Mouse (Mus musculus): ENCODE measurements around the gene Ass1. TPM values are rescaled to one million over a fixed set of nuclear protein-coding genes. Genes with fewer than 3 reads are reported as not detected.

Ass1 gene
- total RNA-seq, 1 experiment: 154 TPM

DNA sequence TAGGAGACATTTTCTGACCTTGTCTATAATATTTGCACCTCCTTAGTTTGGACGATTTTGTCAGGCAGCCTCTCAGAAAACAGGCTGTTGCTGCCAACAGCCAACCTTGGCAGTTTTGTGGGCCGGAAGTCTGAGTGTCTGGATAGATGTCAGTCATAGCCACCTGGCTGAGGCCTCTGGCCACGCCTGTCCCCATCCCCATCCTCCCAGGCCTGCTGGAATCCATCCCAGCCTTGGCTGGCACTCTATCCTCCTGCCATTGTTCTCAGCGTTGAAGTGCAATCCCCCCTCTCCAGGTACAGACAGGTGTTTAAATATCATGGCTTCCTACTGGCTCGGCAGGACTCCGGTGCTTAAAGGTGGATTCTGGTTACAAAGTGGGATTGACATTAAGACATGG is 41.3 kb downstream of the Ass1 start:
- TF ChIP-seq MAFK (IDR thresholded peaks at IDR 0.05; ENCODE audit: insufficient read depth, low read depth, low read length) (no peak), CHD2 (IDR thresholded peaks at IDR 0.05; ENCODE audit: low read depth, low read length) (no peak), HCFC1 (IDR thresholded peaks at IDR 0.05; ENCODE audit: borderline replicate concordance, insufficient read depth, low read length) (no peak), ZC3H11A (IDR thresholded peaks at IDR 0.05; ENCODE audit: borderline replicate concordance, low read depth, low read length) (no peak), ZNF384 (IDR thresholded peaks at IDR 0.05; ENCODE audit: low read depth, low read length) (no peak)
- Histone ChIP-seq H3K4me3 (ENCODE audit: insufficient read depth in 1 of 2, low read depth in 1 of 2, low read length in 2 of 2, poor library complexity in 1 of 2, severe bottlenecking in 1 of 2) (no peak overlapping the region), H3K36me3 (ENCODE audit: control insufficient read depth, insufficient read depth, low read length, poor library complexity, severe bottlenecking) (peaks cover 67% of the 10 kb centered on the region), H3K4me1 (ENCODE audit: control insufficient read depth in 2 of 2, insufficient read depth in 2 of 2, low read length in 2 of 2, poor library complexity in 1 of 2) (no peaks in the 10 kb centered on the region), H3K27ac (ENCODE audit: insufficient read depth, low read depth, low read length, poor library complexity, severe bottlenecking) (no peak overlapping the region), H3K9me3 (ENCODE audit: control insufficient read depth, insufficient read depth, low read depth, low read length) (no peaks in the 10 kb centered on the region), H3K9ac (ENCODE audit: insufficient read depth, low read depth, low read length, poor library complexity, severe bottlenecking) (no peak overlapping the region)
- in situ Hi-C loops (cut with MboI; ENCODE audit: low sequenced_read_pairs in 2 of 2, unreplicated experiment in 2 of 2): no loop called here
- DNase-seq (ENCODE audit: low read depth, low spot score): no peak

DNA sequence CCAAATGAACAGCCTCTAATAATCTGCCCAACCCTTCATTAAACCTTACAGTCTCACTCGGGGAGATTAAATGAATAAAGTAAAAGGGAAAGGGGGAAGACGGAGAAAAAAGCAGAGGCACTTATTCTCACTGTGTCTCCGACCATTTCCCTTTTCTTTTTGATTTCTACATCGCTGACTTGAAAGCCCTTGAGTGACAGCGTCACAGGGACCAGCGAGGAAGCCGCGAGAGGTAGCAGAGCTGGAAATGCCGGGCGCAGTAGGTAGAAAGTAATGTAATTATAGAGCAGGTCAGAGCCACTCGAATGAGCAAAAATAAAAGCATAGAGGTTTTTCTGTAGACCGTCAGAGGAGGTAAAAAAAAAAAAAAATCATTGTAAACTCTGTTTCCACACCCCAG is 46.5 kb downstream of the Ass1 start:
- no peak overlapping the region for H3K27ac ChIP-seq (ENCODE audit: insufficient read depth, low read depth, low read length, poor library complexity, severe bottlenecking)
- peaks cover 65% of the 10 kb centered on the region for H3K36me3 ChIP-seq (ENCODE audit: control insufficient read depth, insufficient read depth, low read length, poor library complexity, severe bottlenecking)
- TF ChIP-seq MAFK (IDR thresholded peaks at IDR 0.05; ENCODE audit: insufficient read depth, low read depth, low read length): no peak
- TF ChIP-seq ZNF384 (IDR thresholded peaks at IDR 0.05; ENCODE audit: low read depth, low read length): no peak
- no peak for TF ChIP-seq ZC3H11A (IDR thresholded peaks at IDR 0.05; ENCODE audit: borderline replicate concordance, low read depth, low read length)
- H3K4me1 ChIP-seq (ENCODE audit: control insufficient read depth in 2 of 2, insufficient read depth in 2 of 2, low read length in 2 of 2, poor library complexity in 1 of 2): no peaks in the 10 kb centered on the region
- no peaks in the 10 kb centered on the region for H3K9me3 ChIP-seq (ENCODE audit: control insufficient read depth, insufficient read depth, low read depth, low read length)
- DNase-seq (ENCODE audit: low read depth, low spot score): no peak
- no peak overlapping the region for H3K9ac ChIP-seq (ENCODE audit: insufficient read depth, low read depth, low read length, poor library complexity, severe bottlenecking)
- in situ Hi-C loops (cut with MboI; ENCODE audit: low sequenced_read_pairs in 2 of 2, unreplicated experiment in 2 of 2): no loop called here
- no peak overlapping the region for H3K4me3 ChIP-seq (ENCODE audit: insufficient read depth in 1 of 2, low read depth in 1 of 2, low read length in 2 of 2, poor library complexity in 1 of 2, severe bottlenecking in 1 of 2)

- Histone ChIP-seq H3K36me3 (ENCODE audit: control insufficient read depth, insufficient read depth, low read length, poor library complexity, severe bottlenecking) (peaks cover 24% of the 10 kb centered on the region), H3K27ac (ENCODE audit: insufficient read depth, low read depth, low read length, poor library complexity, severe bottlenecking) (no peak overlapping the region)
- in situ Hi-C loops (cut with MboI; ENCODE audit: low sequenced_read_pairs in 2 of 2, unreplicated experiment in 2 of 2): no loop called here
These were observed 51.9 kb downstream of the Ass1 start for GRCm38 (mm10) chr2:31521800-31522335.

GRCm38 (mm10) chr2:31524641-31525040 is 54.6 kb downstream of the Ass1 start:
- DNase-seq (ENCODE audit: low read depth, low spot score): no peak
- Histone ChIP-seq H3K27ac (ENCODE audit: insufficient read depth, low read depth, low read length, poor library complexity, severe bottlenecking) (no peak overlapping the region), H3K36me3 (ENCODE audit: control insufficient read depth, insufficient read depth, low read length, poor library complexity, severe bottlenecking) (peaks cover 3% of the 10 kb centered on the region; the same call in 1 of the 2 replicates), H3K4me1 (ENCODE audit: control insufficient read depth in 2 of 2, insufficient read depth in 2 of 2, low read length in 2 of 2, poor library complexity in 1 of 2) (peaks cover 0 to 16% of the 10 kb centered on the region in 2 experiments; a peak in 2 of 4 replicates), H3K9ac (ENCODE audit: insufficient read depth, low read depth, low read length, poor library complexity, severe bottlenecking) (no peak overlapping the region), H3K4me3 (ENCODE audit: insufficient read depth in 1 of 2, low read depth in 1 of 2, low read length in 2 of 2, poor library complexity in 1 of 2, severe bottlenecking in 1 of 2) (no peak overlapping the region), H3K9me3 (ENCODE audit: control insufficient read depth, insufficient read depth, low read depth, low read length) (no peaks in the 10 kb centered on the region)
- in situ Hi-C loops (cut with MboI; ENCODE audit: low sequenced_read_pairs in 2 of 2, unreplicated experiment in 2 of 2): no loop called here
- TF ChIP-seq ZC3H11A (IDR thresholded peaks at IDR 0.05; ENCODE audit: borderline replicate concordance, low read depth, low read length) (no peak), ZNF384 (IDR thresholded peaks at IDR 0.05; ENCODE audit: low read depth, low read length) (no peak), CHD2 (IDR thresholded peaks at IDR 0.05; ENCODE audit: low read depth, low read length) (no peak), HCFC1 (IDR thresholded peaks at IDR 0.05; ENCODE audit: borderline replicate concordance, insufficient read depth, low read length) (no peak), MAFK (IDR thresholded peaks at IDR 0.05; ENCODE audit: insufficient read depth, low read depth, low read length) (no peak)

More at GRCm38 (mm10) chr2:31521800-31522335, 51.9 kb downstream of the Ass1 start:
- H3K9me3 ChIP-seq (ENCODE audit: control insufficient read depth, insufficient read depth, low read depth, low read length): no peaks in the 10 kb centered on the region
- H3K4me1 ChIP-seq (ENCODE audit: control insufficient read depth in 2 of 2, insufficient read depth in 2 of 2, low read length in 2 of 2, poor library complexity in 1 of 2): no peaks in the 10 kb centered on the region
- TF ChIP-seq MAFK (IDR thresholded peaks at IDR 0.05; ENCODE audit: insufficient read depth, low read depth, low read length) (no peak), ZC3H11A (IDR thresholded peaks at IDR 0.05; ENCODE audit: borderline replicate concordance, low read depth, low read length) (no peak), CHD2 (IDR thresholded peaks at IDR 0.05; ENCODE audit: low read depth, low read length) (no peak), HCFC1 (IDR thresholded peaks at IDR 0.05; ENCODE audit: borderline replicate concordance, insufficient read depth, low read length) (no peak), ZNF384 (IDR thresholded peaks at IDR 0.05; ENCODE audit: low read depth, low read length) (no peak)
- no peak for DNase-seq (ENCODE audit: low read depth, low spot score)
- H3K4me3 ChIP-seq (ENCODE audit: insufficient read depth in 1 of 2, low read depth in 1 of 2, low read length in 2 of 2, poor library complexity in 1 of 2, severe bottlenecking in 1 of 2): no peak overlapping the region
- no peak overlapping the region for H3K9ac ChIP-seq (ENCODE audit: insufficient read depth, low read depth, low read length, poor library complexity, severe bottlenecking)

DNA sequence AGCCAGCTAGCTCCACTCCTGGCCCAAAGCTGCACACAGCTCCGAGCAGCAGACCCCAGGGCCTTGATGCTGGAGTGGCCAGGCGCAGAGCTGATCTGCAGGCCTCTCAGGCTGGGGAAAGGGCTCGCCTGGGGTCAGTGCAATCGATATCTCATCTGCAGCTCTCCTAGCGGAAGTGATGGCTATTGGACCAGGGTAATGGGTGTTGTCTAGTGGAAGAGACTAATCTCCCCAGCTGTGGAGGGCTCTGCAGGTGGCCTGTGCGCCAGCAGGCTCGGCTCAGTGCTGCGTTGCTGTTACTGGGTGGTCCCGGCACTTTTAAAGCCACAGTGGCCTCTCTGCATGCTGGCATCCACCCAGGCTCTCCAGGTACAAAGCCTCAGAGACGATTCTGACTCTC is 55.8 kb downstream of the Ass1 start:
- in situ Hi-C loops (cut with MboI; ENCODE audit: low sequenced_read_pairs in 2 of 2, unreplicated experiment in 2 of 2): no loop called here
- Histone ChIP-seq H3K27ac (ENCODE audit: insufficient read depth, low read depth, low read length, poor library complexity, severe bottlenecking) (no peak overlapping the region), H3K9me3 (ENCODE audit: control insufficient read depth, insufficient read depth, low read depth, low read length) (no peaks in the 10 kb centered on the region), H3K4me3 (ENCODE audit: insufficient read depth in 1 of 2, low read depth in 1 of 2, low read length in 2 of 2, poor library complexity in 1 of 2, severe bottlenecking in 1 of 2) (no peak overlapping the region), H3K9ac (ENCODE audit: insufficient read depth, low read depth, low read length, poor library complexity, severe bottlenecking) (no peak overlapping the region), H3K36me3 (ENCODE audit: control insufficient read depth, insufficient read depth, low read length, poor library complexity, severe bottlenecking) (no peaks in the 10 kb centered on the region), H3K4me1 (ENCODE audit: control insufficient read depth in 2 of 2, insufficient read depth in 2 of 2, low read length in 2 of 2, poor library complexity in 1 of 2) (peaks cover 0 to 24% of the 10 kb centered on the region in 2 experiments; a peak in 2 of 4 replicates)
- TF ChIP-seq ZNF384 (IDR thresholded peaks at IDR 0.05; ENCODE audit: low read depth, low read length): no peak
- no peak for TF ChIP-seq HCFC1 (IDR thresholded peaks at IDR 0.05; ENCODE audit: borderline replicate concordance, insufficient read depth, low read length)
- TF ChIP-seq ZC3H11A (IDR thresholded peaks at IDR 0.05; ENCODE audit: borderline replicate concordance, low read depth, low read length): no peak
- no peak for TF ChIP-seq CHD2 (IDR thresholded peaks at IDR 0.05; ENCODE audit: low read depth, low read length)
- TF ChIP-seq MAFK (IDR thresholded peaks at IDR 0.05; ENCODE audit: insufficient read depth, low read depth, low read length): no peak
- DNase-seq (ENCODE audit: low read depth, low spot score): no peak

Data from ES-E14 (cell line).